Mouse (Mus musculus) ES-Bruce4 (cell line): ENCODE data around the gene Mrps26. TPM values are rescaled to one million over a fixed set of nuclear protein-coding genes. Genes with fewer than 3 reads are reported as not detected.

Source experiments
- H3K27ac ChIP-seq: 2 replicates; pipeline ENCODE4 v1.5.1; 2012; ENCODE audit warnings: low read length, inconsistent platforms; ENCODE audit not compliant: insufficient read depth
- H3K27me3 ChIP-seq: 2 replicates; pipeline ENCODE4 v1.6.1; 2012; ENCODE audit warnings: mild to moderate bottlenecking, low read length, inconsistent platforms; ENCODE audit not compliant: control insufficient read depth, poor library complexity, insufficient read depth, severe bottlenecking
- H3K36me3 ChIP-seq: 2 replicates; pipeline ENCODE4 v1.6.1; 2012; ENCODE audit warnings: inconsistent platforms, mild to moderate bottlenecking, low read length, moderate library complexity; ENCODE audit not compliant: control insufficient read depth, poor library complexity, insufficient read depth, severe bottlenecking
- H3K4me1 ChIP-seq: one replicate; pipeline ENCODE4 v1.8.1; 2011; ENCODE audit warnings: low read length; ENCODE audit not compliant: control insufficient read depth, insufficient read depth
- H3K4me3 ChIP-seq: 2 replicates; pipeline ENCODE4 v1.5.1; 2011; ENCODE audit warnings: low read depth, mild to moderate bottlenecking, low read length
- H3K9ac ChIP-seq: 2 replicates; pipeline ENCODE4 v1.6.1; 2012; ENCODE audit warnings: low read depth, mild to moderate bottlenecking, inconsistent platforms; ENCODE audit not compliant: poor library complexity, severe bottlenecking
- H3K9me3 ChIP-seq: replicated peaks from 2 replicates; pipeline ENCODE4 v1.6.1; 2012; ENCODE audit warnings: mild to moderate bottlenecking, low read length, inconsistent platforms; ENCODE audit not compliant: control insufficient read depth, poor library complexity, insufficient read depth, severe bottlenecking
- CTCF ChIP-seq: IDR thresholded peaks from one replicate; pipeline ENCODE4 v1.8.1; 2011; ENCODE audit warnings: low read depth, low read length
- EP300 ChIP-seq: IDR thresholded peaks from 2 replicates; pipeline ENCODE4 v1.6.1; 2011; ENCODE audit warnings: low read depth, low read length; ENCODE audit not compliant: insufficient read depth
- POLR2A ChIP-seq: IDR thresholded peaks from one replicate; pipeline ENCODE4 v1.8.1; 2011; ENCODE audit warnings: low read length; ENCODE audit not compliant: insufficient read depth
- polyA plus RNA-seq: library from polyadenylated mRNA; stranded (reverse); fragments of >200 nt; gene quantifications from 2 replicates; pipeline ENCODE4 v1.2.4, GENCODE M21; 2011; ENCODE audit warnings: low read depth; ENCODE audit not compliant: missing spikeins, insufficient read depth, insufficient read length

The Mrps26 gene
- polyA plus RNA-seq, 1 experiment = 17.0 TPM

- H3K4me1 ChIP-seq = no peaks in the 10 kb centered on the region
- H3K27me3 ChIP-seq = no peaks in the 10 kb centered on the region
- H3K27ac ChIP-seq = no peak overlapping the region
- no peak overlapping the region for H3K4me3 ChIP-seq
- no peaks in the 10 kb centered on the region for H3K9me3 ChIP-seq
- no peaks in the 10 kb centered on the region for H3K36me3 ChIP-seq
- no peak overlapping the region for H3K9ac ChIP-seq
- no peak for TF ChIP-seq CTCF
- no peak for TF ChIP-seq POLR2A
- TF ChIP-seq EP300 = no peak
These were observed 34.3 kb upstream of the Mrps26 start for GRCm38 (mm10) chr2:130529290-130529689.

- H3K4me3 ChIP-seq = no peak overlapping the region
- TF ChIP-seq POLR2A (no peak), CTCF (no peak), EP300 (no peak)
- no peaks in the 10 kb centered on the region for H3K4me1 ChIP-seq
- H3K9ac ChIP-seq = no peak overlapping the region
- no peaks in the 10 kb centered on the region for H3K36me3 ChIP-seq
- no peaks in the 10 kb centered on the region for H3K9me3 ChIP-seq
- H3K27me3 ChIP-seq = no peaks in the 10 kb centered on the region
- H3K27ac ChIP-seq = no peak overlapping the region
These were observed 33.6 kb upstream of the Mrps26 start for GRCm38 (mm10) chr2:130529925-130530324.

- no peak overlapping the region for H3K9ac ChIP-seq
- no peak overlapping the region for H3K4me3 ChIP-seq
- TF ChIP-seq CTCF (no peak), EP300 (no peak), POLR2A (no peak)
- H3K36me3 ChIP-seq = 0 out of 2 replicates have a peak, but pooled peaks cover 3% of the 10 kb centered on the region
- H3K4me1 ChIP-seq = no peaks in the 10 kb centered on the region
- no peaks in the 10 kb centered on the region for H3K9me3 ChIP-seq
- H3K27me3 ChIP-seq = no peaks in the 10 kb centered on the region
- no peak overlapping the region for H3K27ac ChIP-seq
These were observed 31.3 kb upstream of the Mrps26 start for GRCm38 (mm10) chr2:130532201-130532600.

- Histone ChIP-seq H3K27ac (no peak overlapping the region), H3K4me1 (no peaks in the 10 kb centered on the region), H3K4me3 (no peak overlapping the region), H3K36me3 (0 out of 2 replicates have a peak, but pooled peaks cover 3% of the 10 kb centered on the region), H3K9ac (no peak overlapping the region), H3K27me3 (no peaks in the 10 kb centered on the region), H3K9me3 (no peaks in the 10 kb centered on the region)
- TF ChIP-seq POLR2A = no peak
- TF ChIP-seq CTCF = no peak
- TF ChIP-seq EP300 = no peak
These were observed 28.5 kb upstream of the Mrps26 start for GRCm38 (mm10) chr2:130535017-130535416.

GRCm38 (mm10) chr2:130536890-130537289 lies 26.7 kb upstream of the Mrps26 start:
- no peaks in the 10 kb centered on the region for H3K9me3 ChIP-seq
- no peaks in the 10 kb centered on the region for H3K27me3 ChIP-seq
- no peak overlapping the region for H3K27ac ChIP-seq
- TF ChIP-seq CTCF (no peak), POLR2A (no peak), EP300 (no peak)
- H3K4me3 ChIP-seq = no peak overlapping the region
- H3K9ac ChIP-seq = no peak overlapping the region
- H3K36me3 ChIP-seq = 0 out of 2 replicates have a peak, but pooled peaks cover 3% of the 10 kb centered on the region
- no peaks in the 10 kb centered on the region for H3K4me1 ChIP-seq

GRCm38 (mm10) chr2:130538876-130539546 lies 24.5 kb upstream of the Mrps26 start:
- no peaks in the 10 kb centered on the region for H3K27me3 ChIP-seq
- no peak overlapping the region for H3K9ac ChIP-seq
- H3K4me3 ChIP-seq = no peak overlapping the region
- no peaks in the 10 kb centered on the region for H3K9me3 ChIP-seq
- H3K27ac ChIP-seq = no peak overlapping the region
- H3K4me1 ChIP-seq = no peaks in the 10 kb centered on the region
- H3K36me3 ChIP-seq = peaks cover 8% of the 10 kb centered on the region
- no peak for TF ChIP-seq POLR2A
- no peak for TF ChIP-seq EP300
- TF ChIP-seq CTCF = no peak
